Mouse (Mus musculus) kidney, adult 2 months (tissue): ENCODE results near the gene Cideb.

Experiments used
- CTCF ChIP-seq: fragments of 200-500 bp; conservative IDR thresholded peaks from 2 replicates; pipeline ENCODE4 v1.5.1; 2011; ENCODE audit warnings: low read depth, mild to moderate bottlenecking, control low read depth, low read length, moderate library complexity, mixed read lengths; ENCODE audit not compliant: insufficient read depth, insufficient read length
- POLR2A ChIP-seq: fragments of 200-500 bp; IDR thresholded peaks from one replicate; pipeline ENCODE4 v1.6.1; 2011; ENCODE audit warnings: low read depth, low read length, control low read depth

DNA sequence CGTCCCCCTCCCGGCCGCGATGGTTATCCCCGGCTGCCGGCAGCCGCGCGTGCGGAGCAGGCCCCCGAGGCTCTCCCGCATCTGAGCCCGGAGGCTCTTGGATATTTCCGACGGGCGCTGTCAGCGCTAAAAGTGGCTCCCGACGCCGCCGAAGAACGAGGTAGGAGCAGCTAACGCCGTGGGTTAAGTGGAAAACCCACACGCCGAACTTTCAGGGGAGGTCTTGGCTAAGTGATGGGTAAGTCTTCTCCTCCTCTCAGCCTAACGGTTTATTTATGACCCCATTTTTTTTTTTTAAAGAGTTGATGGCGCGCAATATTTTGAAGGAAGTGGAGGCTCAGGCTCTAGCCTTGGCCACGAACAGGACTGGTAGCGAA is 12.4 kb downstream of the Cideb start:
- TF ChIP-seq CTCF (no peak), POLR2A (no peak)
